Mouse (Mus musculus) adrenal gland, adult 18-20 months (tissue): ENCODE results near the gene Srsy. TPM values are rescaled to one million over a fixed set of nuclear protein-coding genes. Genes with fewer than 3 reads are reported as not detected.
"Not testable (repeated sequence)": the region's sequence is repeated elsewhere in the genome, so short reads cannot be mapped to it uniquely, and the experiment has no call there.

Source experiments
- DNase-seq, 2 experiments: peaks; one replicate each; pipeline ENCODE4 v3.0.0; 2021 to 2022; ENCODE audit warnings: low spot score in 2 of 2
- long read RNA-seq, 2 experiments: library from polyadenylated mRNA; stranded (forward); transcript quantifications; one replicate each; pipeline ENCODE4 v2.0.0; 2021
- total RNA-seq, 2 experiments: library from RNA; stranded (reverse); gene quantifications; 1 replicate in 1 of 2; 2 replicates in 1 of 2; pipeline ENCODE4 v1.2.3; 2021

Srsy gene
- total RNA-seq: not detected
- long read RNA-seq, experiment 1: 0 reads
- long read RNA-seq, experiment 2: 0 reads

DNA sequence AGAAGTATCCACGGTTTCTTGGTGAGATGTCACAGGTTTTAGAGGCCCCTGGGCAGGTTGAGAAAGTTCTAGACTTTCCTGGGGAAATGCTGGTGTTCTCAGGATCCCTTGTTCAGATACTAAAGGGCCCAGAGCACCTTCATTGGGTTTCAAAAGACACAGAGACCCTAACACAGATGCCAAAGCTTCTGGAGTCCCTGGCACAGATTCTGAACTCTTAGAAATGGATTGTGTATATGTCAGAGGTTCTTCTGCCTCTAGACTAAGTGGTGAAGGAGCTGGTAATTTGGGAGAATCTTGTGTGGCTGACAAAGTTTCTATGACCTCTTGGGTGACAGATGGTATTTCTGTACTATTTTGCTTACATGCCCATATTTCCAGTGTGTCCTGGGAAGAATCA, at the start of gene Srsy:
Srsy (minus strand) TSS at position 101 of the 400 bp plus-strand sequence.
- DNase-seq: not testable (repeated sequence)

Other genes with a start within 250 kb of the Srsy start
- not detected for gene Gm21904, start 91.1 kb downstream of the Srsy start, total RNA-seq
- not detected for gene Gm20772, start 62.6 kb downstream of the Srsy start, total RNA-seq
- not detected for gene Gm20831, start 62.6 kb downstream of the Srsy start, total RNA-seq
- gene Gm21764, start 124.5 kb upstream of the Srsy start, total RNA-seq: not detected
- gene Ssty1, start 151.8 kb upstream of the Srsy start, total RNA-seq: not detected